Mouse (Mus musculus): ENCODE measurements at regions not wholly inside any gene's neighbourhood (a gene's known extent, or its start where the extent isn't known, plus 50 kb on each side); places are given as distances from the start of the nearest gene placed in this dataset.

DNA sequence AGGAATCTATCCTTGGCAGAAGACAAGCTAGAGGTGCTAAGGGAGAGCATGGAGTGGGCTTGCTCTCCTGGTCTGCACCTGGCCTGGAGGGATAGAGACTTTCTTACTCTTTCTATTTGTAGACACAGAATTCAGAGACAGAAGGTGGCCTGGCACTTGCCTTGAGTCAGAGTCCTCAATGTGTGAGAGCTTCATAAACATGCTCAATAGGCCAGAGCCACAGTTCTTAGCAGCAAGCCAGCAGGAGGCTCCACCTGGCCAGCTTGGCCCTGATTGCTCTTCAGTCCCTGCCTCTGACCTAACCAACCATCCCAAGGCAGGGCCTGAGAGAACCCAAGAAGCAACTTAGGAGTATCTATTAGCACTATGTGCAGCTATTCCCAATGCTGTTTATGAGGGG, 103.9 kb upstream of the Cmc1 start:
- TF ChIP-seq POLR2AphosphoS2 (IDR thresholded peaks at IDR 0.05; ENCODE audit: insufficient read length, low read depth) (no peak), TCF12 (IDR thresholded peaks at IDR 0.05; ENCODE audit: insufficient read depth, poor library complexity, severe bottlenecking) (no peak), MYOG (IDR thresholded peaks at IDR 0.05; ENCODE audit: control insufficient read depth in 1 of 3, insufficient read depth in 1 of 3, insufficient read length in 2 of 3, low read depth in 2 of 3) (no peak), USF1 (IDR thresholded peaks at IDR 0.05; ENCODE audit: low read depth) (no peak), POLR2A (IDR thresholded peaks at IDR 0.05; ENCODE audit: insufficient read length, low read depth) (no peak), E2F4 (IDR thresholded peaks at IDR 0.05; ENCODE audit: insufficient read depth) (no peak), CEBPB (IDR thresholded peaks at IDR 0.05; ENCODE audit: insufficient read depth, poor library complexity, severe bottlenecking) (no peak), MAX (IDR thresholded peaks at IDR 0.05; ENCODE audit: low read depth) (no peak), REST (IDR thresholded peaks at IDR 0.05; ENCODE audit: insufficient read depth, insufficient read length) (no peak), MYOD1 (IDR thresholded peaks at IDR 0.05; ENCODE audit: control insufficient read depth in 1 of 3, insufficient read length in 2 of 3, low read depth in 2 of 3) (no peak), TCF3 (IDR thresholded peaks at IDR 0.05; ENCODE audit: insufficient read length, low read depth) (no peak), SRF (IDR thresholded peaks at IDR 0.05; ENCODE audit: control insufficient read depth, insufficient read length, low read depth) (no peak)

All from myocyte (in vitro differentiated cells).